Mouse (Mus musculus): ENCODE measurements around the gene Nfia. TPM values are rescaled to one million over a fixed set of nuclear protein-coding genes. Genes with fewer than 3 reads are reported as not detected.
A peak's percentile ranks its signal among the peaks of the same experiment; 100 is the strongest.

The Nfia gene
- total RNA-seq, 1 experiment, result 0.27 TPM

DNA sequence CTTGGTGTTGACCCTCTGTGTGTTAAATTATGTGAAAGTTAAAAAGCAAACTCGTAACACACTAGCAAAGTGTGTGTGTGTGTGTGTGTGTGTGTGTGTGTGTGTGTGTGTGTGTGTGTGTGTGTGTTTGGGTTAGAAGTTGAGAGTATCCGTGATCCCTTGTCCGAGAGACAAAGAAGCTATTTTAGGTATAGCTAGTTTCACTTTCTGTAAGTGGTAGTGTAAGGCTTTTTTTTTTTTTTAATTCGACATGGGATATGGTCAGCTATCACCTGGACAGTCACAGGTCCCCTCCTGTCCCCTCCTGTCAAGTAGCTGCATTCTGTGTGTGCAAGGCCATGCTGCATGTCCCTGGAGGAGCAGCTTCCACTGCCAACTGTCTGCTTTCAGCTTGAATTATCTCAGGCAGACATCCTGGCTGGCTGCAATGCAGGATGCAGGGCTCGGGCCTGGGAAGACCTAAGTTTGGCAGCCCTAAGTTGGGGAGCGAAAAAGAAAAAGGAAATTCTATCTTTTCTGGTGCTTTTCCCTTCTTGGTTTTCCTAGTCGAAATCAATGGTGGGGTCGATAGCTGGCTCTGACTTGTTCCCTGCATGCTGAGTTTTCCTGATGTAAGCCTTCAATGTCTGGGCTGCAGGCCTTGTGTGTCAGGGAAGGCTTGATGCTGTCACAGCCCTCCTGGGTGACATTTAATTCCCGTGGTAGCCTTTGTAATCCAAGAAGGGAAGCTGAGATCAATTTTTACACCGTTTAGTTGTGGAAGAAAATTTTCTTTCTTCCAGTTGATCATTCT is 147.9 kb downstream of the Nfia start:
- Histone ChIP-seq H3K4me3 (ENCODE audit: insufficient read depth in 1 of 2, low read depth in 1 of 2, low read length in 2 of 2, poor library complexity in 1 of 2, severe bottlenecking in 1 of 2) (no peak overlapping the region), H3K27ac (ENCODE audit: insufficient read depth, low read depth, low read length, poor library complexity, severe bottlenecking) (no peak overlapping the region), H3K4me1 (ENCODE audit: control insufficient read depth in 2 of 2, insufficient read depth in 2 of 2, low read length in 2 of 2, poor library complexity in 1 of 2) (no peaks in the 10 kb centered on the region), H3K9me3 (ENCODE audit: control insufficient read depth, insufficient read depth, low read depth, low read length) (no peaks in the 10 kb centered on the region), H3K36me3 (ENCODE audit: control insufficient read depth, insufficient read depth, low read length, poor library complexity, severe bottlenecking) (no peaks in the 10 kb centered on the region), H3K9ac (ENCODE audit: insufficient read depth, low read depth, low read length, poor library complexity, severe bottlenecking) (no peak overlapping the region)
- in situ Hi-C loops (cut with MboI; ENCODE audit: low sequenced_read_pairs in 2 of 2, unreplicated experiment in 2 of 2), result no loop called here
- TF ChIP-seq ZNF384 (IDR thresholded peaks at IDR 0.05; ENCODE audit: low read depth, low read length), result no peak
- no peak for TF ChIP-seq MAFK (IDR thresholded peaks at IDR 0.05; ENCODE audit: insufficient read depth, low read depth, low read length)
- no peak for TF ChIP-seq ZC3H11A (IDR thresholded peaks at IDR 0.05; ENCODE audit: borderline replicate concordance, low read depth, low read length)
- no peak for TF ChIP-seq CHD2 (IDR thresholded peaks at IDR 0.05; ENCODE audit: low read depth, low read length)
- TF ChIP-seq HCFC1 (IDR thresholded peaks at IDR 0.05; ENCODE audit: borderline replicate concordance, insufficient read depth, low read length), result no peak
- DNase-seq (ENCODE audit: low read depth, low spot score), result no peak

GRCm38 (mm10) chr4:97921682-97922081 is 149.1 kb downstream of the Nfia start:
- no peak for TF ChIP-seq CHD2 (IDR thresholded peaks at IDR 0.05; ENCODE audit: low read depth, low read length)
- no peak for TF ChIP-seq HCFC1 (IDR thresholded peaks at IDR 0.05; ENCODE audit: borderline replicate concordance, insufficient read depth, low read length)
- TF ChIP-seq ZNF384 (IDR thresholded peaks at IDR 0.05; ENCODE audit: low read depth, low read length), result no peak
- DNase-seq (ENCODE audit: low read depth, low spot score), result no peak
- no peaks in the 10 kb centered on the region for H3K4me1 ChIP-seq (ENCODE audit: control insufficient read depth in 2 of 2, insufficient read depth in 2 of 2, low read length in 2 of 2, poor library complexity in 1 of 2)
- H3K4me3 ChIP-seq (ENCODE audit: insufficient read depth in 1 of 2, low read depth in 1 of 2, low read length in 2 of 2, poor library complexity in 1 of 2, severe bottlenecking in 1 of 2), result no peak overlapping the region
- H3K9me3 ChIP-seq (ENCODE audit: control insufficient read depth, insufficient read depth, low read depth, low read length), result no peaks in the 10 kb centered on the region
- no peak overlapping the region for H3K9ac ChIP-seq (ENCODE audit: insufficient read depth, low read depth, low read length, poor library complexity, severe bottlenecking)
- no peaks in the 10 kb centered on the region for H3K36me3 ChIP-seq (ENCODE audit: control insufficient read depth, insufficient read depth, low read length, poor library complexity, severe bottlenecking)
- in situ Hi-C loops (cut with MboI; ENCODE audit: low sequenced_read_pairs in 2 of 2, unreplicated experiment in 2 of 2), result no loop called here
- H3K27ac ChIP-seq (ENCODE audit: insufficient read depth, low read depth, low read length, poor library complexity, severe bottlenecking), result no peak overlapping the region

- no peaks in the 10 kb centered on the region for H3K4me1 ChIP-seq (ENCODE audit: control insufficient read depth in 2 of 2, insufficient read depth in 2 of 2, low read length in 2 of 2, poor library complexity in 1 of 2)
- no peak for DNase-seq (ENCODE audit: low read depth, low spot score)
- H3K36me3 ChIP-seq (ENCODE audit: control insufficient read depth, insufficient read depth, low read length, poor library complexity, severe bottlenecking), result no peaks in the 10 kb centered on the region
- in situ Hi-C loops (cut with MboI; ENCODE audit: low sequenced_read_pairs in 2 of 2, unreplicated experiment in 2 of 2), result no loop called here
- H3K9ac ChIP-seq (ENCODE audit: insufficient read depth, low read depth, low read length, poor library complexity, severe bottlenecking), result no peak overlapping the region
- H3K9me3 ChIP-seq (ENCODE audit: control insufficient read depth, insufficient read depth, low read depth, low read length), result no peaks in the 10 kb centered on the region
- no peak overlapping the region for H3K27ac ChIP-seq (ENCODE audit: insufficient read depth, low read depth, low read length, poor library complexity, severe bottlenecking)
- H3K4me3 ChIP-seq (ENCODE audit: insufficient read depth in 1 of 2, low read depth in 1 of 2, low read length in 2 of 2, poor library complexity in 1 of 2, severe bottlenecking in 1 of 2), result no peak overlapping the region
- TF ChIP-seq ZNF384 (IDR thresholded peaks at IDR 0.05; ENCODE audit: low read depth, low read length), result no peak
- no peak for TF ChIP-seq MAFK (IDR thresholded peaks at IDR 0.05; ENCODE audit: insufficient read depth, low read depth, low read length)
- no peak for TF ChIP-seq HCFC1 (IDR thresholded peaks at IDR 0.05; ENCODE audit: borderline replicate concordance, insufficient read depth, low read length)
- TF ChIP-seq CHD2 (IDR thresholded peaks at IDR 0.05; ENCODE audit: low read depth, low read length), result no peak
- TF ChIP-seq ZC3H11A (IDR thresholded peaks at IDR 0.05; ENCODE audit: borderline replicate concordance, low read depth, low read length), result no peak
Measured at GRCm38 (mm10) chr4:97923248-97923647, 150.7 kb downstream of the Nfia start.

DNA sequence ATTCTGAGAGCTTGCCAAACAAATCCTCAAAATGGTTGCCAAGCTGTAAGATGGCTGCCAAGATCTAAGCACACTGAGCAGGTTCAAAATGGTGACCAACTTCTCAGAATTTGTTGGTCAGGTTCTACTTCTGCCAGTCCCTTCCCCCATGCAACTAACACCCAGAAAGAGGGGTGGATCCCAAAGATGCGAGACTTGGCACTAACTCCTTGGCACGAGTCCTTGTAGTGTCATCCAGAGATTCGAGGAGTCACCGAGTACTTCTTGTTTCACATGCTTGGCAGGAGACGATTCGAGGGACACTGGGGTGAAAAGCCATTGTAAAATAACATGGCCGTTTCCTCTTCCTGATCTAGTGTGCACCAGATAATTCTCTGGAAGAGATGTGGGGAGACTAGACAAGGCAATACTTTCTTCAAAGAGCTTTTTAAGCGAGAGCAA is 151.4 kb downstream of the Nfia start:
- H3K36me3 ChIP-seq (ENCODE audit: control insufficient read depth, insufficient read depth, low read length, poor library complexity, severe bottlenecking), result no peaks in the 10 kb centered on the region

More for the DNA sequence above, 151.4 kb downstream of the Nfia start:
- Histone ChIP-seq H3K9me3 (ENCODE audit: control insufficient read depth, insufficient read depth, low read depth, low read length) (no peaks in the 10 kb centered on the region), H3K9ac (ENCODE audit: insufficient read depth, low read depth, low read length, poor library complexity, severe bottlenecking) (no peak overlapping the region), H3K27ac (ENCODE audit: insufficient read depth, low read depth, low read length, poor library complexity, severe bottlenecking) (no peak overlapping the region), H3K4me3 (ENCODE audit: insufficient read depth in 1 of 2, low read depth in 1 of 2, low read length in 2 of 2, poor library complexity in 1 of 2, severe bottlenecking in 1 of 2) (no peak overlapping the region), H3K4me1 (ENCODE audit: control insufficient read depth in 2 of 2, insufficient read depth in 2 of 2, low read length in 2 of 2, poor library complexity in 1 of 2) (no peaks in the 10 kb centered on the region)
- no peak for TF ChIP-seq HCFC1 (IDR thresholded peaks at IDR 0.05; ENCODE audit: borderline replicate concordance, insufficient read depth, low read length)
- TF ChIP-seq MAFK (IDR thresholded peaks at IDR 0.05; ENCODE audit: insufficient read depth, low read depth, low read length), result no peak
- TF ChIP-seq ZC3H11A (IDR thresholded peaks at IDR 0.05; ENCODE audit: borderline replicate concordance, low read depth, low read length), result peak; percentile 79
- TF ChIP-seq ZNF384 (IDR thresholded peaks at IDR 0.05; ENCODE audit: low read depth, low read length), result no peak
- no peak for DNase-seq (ENCODE audit: low read depth, low spot score)
- in situ Hi-C loops (cut with MboI; ENCODE audit: low sequenced_read_pairs in 2 of 2, unreplicated experiment in 2 of 2), result no loop called here

Data from ES-E14 (cell line).